Mouse (Mus musculus) gastrocnemius, postnatal 4 days (tissue): Measurements from ENCODE around the gene Duoxa1. TPM values are rescaled to one million over a fixed set of nuclear protein-coding genes. Genes with fewer than 3 reads are reported as not detected.
"Not testable (repeated sequence)": the region's sequence is repeated elsewhere in the genome, so short reads cannot be mapped to it uniquely, and the experiment has no call there.

Source experiments
- DNase-seq, 2 experiments: peaks; one replicate each; pipeline ENCODE4 v3.0.0; 2021 to 2022; ENCODE audit warnings: low spot score in 2 of 2, mixed read lengths in 2 of 2
- long read RNA-seq, 2 experiments: library from polyadenylated mRNA; stranded (forward); transcript quantifications; one replicate each; pipeline ENCODE4 v2.0.0; 2021
- total RNA-seq, 2 experiments: library from RNA; stranded (reverse); gene quantifications; 2 replicates each; pipeline ENCODE4 v1.2.3; 2021

Duoxa1 gene
- total RNA-seq = 1 to 10 TPM; 1.2 TPM
- long read RNA-seq, experiment 1 = 0 reads
- long read RNA-seq, experiment 2 = 0 reads

DNA sequence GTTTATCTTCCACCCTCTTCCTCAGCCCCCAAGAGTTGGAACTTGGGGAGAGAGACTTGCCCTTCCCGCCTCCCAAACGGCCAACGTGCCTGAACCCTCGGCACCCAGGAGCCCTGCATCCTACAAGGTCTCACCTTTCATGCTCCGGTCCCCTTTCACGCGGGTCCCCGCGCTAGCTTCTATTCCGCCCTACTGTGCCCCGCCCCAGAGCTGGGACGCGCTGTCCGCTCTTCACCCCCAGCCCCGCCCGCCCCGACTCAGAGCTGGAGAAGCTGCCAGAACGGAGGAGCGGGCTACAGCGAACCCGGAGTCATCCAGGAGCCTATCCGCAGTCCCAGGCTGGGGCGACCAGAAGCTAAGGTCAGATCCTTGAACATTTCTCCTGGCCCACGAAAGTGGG, at the start of gene Duoxa1:
Duoxa1 (minus strand) TSS at position 195 of the 400 bp plus-strand sequence.
- DNase-seq = no peak

DNA sequence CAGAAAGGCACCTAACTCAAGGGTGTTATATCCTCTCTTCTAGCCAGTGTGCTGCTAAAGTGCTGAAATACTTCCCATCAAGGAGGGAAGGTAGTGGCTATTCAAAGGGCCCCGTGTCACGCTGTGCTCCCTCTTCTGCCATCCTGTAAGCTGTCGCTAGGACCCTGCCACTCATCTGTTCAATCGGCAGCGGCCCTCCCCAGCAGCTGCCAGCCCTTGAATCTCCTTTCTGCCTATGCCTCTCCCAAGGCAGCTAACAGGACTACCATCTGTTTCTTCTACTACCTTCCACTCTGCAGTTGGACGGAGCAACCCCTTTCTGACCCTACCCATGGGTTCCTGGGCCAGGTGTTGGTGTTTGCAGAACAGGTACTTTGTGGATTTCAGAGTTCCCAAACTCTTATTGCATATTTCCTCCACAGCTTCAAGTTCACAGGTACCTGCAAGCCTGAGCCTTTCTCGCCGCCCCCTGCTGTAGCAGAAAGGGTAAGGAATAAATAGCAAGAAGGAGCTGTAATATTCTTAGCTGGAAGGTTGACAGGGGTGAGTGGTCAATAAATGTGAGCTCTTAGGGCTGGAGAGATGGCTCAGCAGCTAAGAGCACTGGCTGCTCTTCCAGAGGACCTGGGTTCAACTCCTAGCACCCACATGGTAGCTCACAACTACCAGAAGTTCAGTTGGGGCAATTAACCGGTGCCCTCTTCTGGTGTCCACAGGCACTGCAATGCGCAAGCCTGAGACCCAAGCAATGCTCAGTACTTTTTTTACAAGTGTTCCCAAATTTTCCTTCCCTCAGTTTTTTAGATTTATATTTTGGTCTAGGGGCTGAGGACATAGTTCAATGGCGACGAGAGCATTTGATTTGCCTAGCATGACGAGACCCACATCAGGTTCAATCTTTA, 49.3 kb upstream of the Duoxa1 start:
- DNase-seq = no peak

GRCm38 (mm10) chr2:122361868-122362621, 48.5 kb upstream of the Duoxa1 start:
- no peak for DNase-seq

DNA sequence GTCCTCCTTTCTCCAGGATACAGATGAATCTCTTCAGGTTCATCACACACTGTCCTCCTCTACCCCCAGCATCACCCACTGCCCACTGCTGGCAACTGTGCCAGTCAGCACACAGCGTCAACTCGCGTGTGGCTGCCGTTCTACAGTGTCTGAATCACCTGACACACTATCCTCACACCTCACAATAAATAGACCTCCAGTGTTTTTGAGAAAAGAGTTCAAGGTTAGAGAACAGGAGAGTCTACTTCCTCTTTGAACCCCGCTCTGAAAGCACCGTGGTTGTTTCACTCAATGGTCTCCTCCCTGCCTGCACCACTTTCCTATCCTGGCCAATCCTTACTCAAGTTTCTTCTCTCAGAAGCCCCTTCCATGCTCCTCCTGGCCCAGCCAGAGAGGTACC, 47.7 kb upstream of the Duoxa1 start:
- no peak for DNase-seq

GRCm38 (mm10) chr2:122360310-122360709, 46.8 kb upstream of the Duoxa1 start:
- DNase-seq = no peak

- DNase-seq = no peak
Measured at GRCm38 (mm10) chr2:122356187-122356586, 42.7 kb upstream of the Duoxa1 start.

DNA sequence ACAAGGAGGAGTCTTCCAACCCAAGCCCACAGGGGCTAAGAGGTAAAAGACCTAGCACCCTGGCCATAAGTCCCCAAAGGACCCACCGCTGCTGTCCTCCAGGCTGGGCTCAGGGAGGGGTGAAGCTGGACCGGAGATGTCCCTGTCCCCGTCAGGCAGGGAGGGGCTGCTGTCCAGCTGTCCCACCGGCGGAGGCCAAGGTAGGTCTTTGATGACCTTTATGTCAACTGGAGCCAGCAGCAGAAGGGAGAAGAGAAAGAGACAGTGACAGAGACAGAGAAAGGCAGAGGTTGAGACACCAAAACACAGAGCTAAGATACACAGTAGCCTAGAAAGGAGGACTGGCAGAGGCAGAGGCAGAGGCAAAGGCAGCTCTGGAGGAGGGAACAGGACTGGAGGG, 41.9 kb upstream of the Duoxa1 start:
- no peak for DNase-seq

- no peak for DNase-seq
Measured at GRCm38 (mm10) chr2:122354191-122354929, 40.8 kb upstream of the Duoxa1 start.

DNA sequence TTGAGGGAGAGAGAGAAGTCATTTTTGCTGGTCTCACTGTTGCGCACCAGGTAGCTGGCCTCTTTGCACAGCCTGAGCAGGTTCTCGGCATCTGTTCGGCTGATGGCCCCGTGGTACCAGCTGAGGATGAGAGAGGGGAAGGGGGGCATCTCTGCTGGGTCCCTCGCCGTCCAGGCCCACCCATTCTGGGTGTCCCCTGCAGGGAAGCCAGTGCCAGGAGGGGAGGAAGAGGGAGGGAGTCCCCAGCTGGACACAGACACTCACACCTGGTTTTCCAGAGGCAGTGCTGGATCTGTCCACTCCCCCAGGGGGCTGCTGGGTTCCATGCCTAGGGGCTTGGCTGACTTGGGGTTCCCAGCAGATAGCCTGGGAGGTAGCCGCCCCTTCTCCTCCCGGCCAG, 40.2 kb upstream of the Duoxa1 start:
- DNase-seq = no peak

DNA sequence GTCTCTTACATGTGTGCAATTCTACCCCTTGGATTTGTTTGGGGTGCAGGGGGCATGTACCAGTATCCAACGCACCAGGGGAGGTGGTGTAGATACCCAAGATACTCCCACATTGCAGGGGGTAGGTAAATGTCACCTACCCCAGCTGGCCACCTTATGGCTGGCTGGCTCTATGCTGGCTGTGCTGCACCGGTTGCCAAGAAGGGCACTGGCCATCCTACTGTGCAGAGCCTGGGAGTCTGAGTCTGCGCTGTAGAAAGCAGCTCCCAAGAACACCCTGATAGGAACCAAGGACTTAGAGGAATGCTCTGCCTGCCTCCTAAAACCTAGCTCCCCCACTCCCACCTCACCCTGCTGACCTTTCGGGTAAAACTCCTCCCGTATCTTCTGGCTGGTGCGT, 39.5 kb upstream of the Duoxa1 start:
- no peak for DNase-seq

DNA sequence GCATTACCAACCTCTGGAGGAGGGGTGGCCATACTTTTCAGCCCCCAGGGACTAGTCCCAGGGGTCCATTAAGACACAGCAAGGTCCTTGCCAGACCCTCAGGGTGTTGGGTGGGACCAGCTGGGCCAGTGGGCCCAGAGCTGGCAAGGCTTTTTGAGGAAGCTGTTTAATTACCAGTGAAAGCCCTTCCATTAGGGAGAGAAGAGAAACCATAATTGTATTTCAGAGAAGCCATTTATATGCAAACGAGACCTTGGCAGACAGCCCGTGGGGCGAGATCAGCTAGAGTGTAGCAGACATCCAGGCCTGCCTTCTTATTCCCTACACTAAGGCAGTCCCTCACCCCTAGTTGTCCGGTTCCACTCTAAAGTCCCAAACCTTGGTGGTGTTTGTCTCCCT, 38.4 kb upstream of the Duoxa1 start:
- DNase-seq = peak in 1 of 2 experiments; percentile 41

DNA sequence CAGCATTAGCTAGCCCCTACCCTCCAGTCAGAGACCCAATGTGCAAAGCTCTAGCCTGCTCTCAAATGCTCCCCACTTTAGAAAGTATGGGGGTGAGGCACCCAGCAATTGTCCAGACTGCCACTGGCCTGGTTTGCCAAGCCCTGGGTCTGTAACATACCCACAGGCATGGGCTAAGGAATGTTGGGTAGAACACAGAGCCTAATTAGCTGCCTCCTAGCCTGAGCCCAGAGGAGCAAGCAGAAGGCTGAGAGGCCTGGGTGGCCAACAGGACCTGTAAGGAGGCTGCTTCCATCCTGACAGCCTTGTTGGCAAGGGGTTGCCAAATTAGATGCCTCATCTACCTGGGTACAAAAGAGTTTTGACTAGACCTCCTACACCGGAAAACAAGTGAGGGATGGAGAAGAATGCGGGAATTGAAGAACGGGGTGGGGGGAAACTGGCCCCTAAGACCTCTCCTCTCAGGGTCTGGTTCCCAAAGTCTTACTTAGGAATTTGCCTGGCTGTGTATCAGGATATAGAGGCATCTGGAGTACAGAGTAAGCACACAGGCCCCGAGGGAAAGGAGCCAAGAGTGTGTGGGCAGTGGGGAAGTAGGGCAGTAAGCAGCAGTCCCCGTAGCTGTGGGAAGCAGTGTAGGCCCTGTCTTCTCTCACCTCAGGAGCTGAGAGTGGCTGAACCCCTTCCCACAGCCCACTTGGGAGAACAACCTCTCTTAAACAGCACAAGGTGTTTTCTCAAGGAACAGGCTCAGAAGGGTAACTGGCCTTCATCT, 37.8 kb upstream of the Duoxa1 start:
- no peak for DNase-seq

DNA sequence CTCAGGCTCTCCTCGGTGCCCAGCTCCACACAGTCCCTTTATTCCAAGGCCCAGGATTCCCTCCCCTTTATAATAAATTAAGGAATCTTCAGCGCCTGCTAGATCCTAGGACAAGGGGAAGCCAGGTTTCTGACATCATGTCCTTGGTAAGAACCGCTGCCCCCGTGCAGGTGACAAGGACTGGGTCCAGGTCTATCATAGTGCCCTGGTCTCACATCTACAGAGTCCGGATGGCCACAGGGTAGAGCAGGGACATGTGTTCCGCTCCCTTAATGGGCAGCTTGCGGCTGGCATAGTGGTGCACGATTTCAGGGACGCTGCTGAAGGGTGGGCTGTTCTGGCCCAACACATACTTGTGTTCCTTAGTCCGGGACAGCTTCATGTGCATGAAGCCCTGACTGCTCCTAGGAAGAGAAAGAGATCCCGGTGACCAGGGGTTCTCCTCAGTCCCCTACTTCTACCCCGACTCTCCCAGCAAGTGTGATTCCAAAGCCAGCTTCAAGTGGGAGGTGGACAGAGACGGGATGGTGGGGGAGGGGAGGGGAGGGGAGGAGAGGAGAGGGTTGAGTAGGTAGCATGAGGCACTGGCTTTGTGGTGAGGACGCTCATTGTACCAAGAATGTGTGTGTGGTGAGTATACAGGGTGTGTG, 35.7 kb upstream of the Duoxa1 start:
- DNase-seq = no peak

- peak; percentile 94 to 96 for DNase-seq
Measured at GRCm38 (mm10) chr2:122348531-122349131, 35.1 kb upstream of the Duoxa1 start.

- no peak for DNase-seq
Measured at GRCm38 (mm10) chr2:122347257-122347656, 33.7 kb upstream of the Duoxa1 start.

DNA sequence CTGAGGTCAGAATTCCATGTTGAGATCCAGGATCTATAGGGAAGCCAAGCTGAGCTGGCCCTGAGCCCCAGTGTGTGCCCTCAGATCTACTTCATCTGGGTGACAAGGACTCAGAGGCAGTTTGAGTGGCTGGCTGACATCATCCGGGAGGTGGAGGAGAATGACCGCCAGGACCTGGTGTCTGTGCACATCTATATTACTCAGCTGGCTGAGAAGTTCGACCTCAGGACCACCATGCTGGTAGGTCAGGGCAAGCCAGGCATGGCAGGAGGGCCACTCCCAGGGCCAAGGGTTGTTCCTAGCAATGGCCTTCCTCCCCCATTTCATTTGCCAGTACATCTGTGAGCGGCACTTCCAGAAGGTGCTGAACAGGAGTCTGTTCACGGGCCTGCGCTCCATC, 32.6 kb upstream of the Duoxa1 start:
- DNase-seq = not testable (repeated sequence)

GRCm38 (mm10) chr2:122345106-122345893, 31.8 kb upstream of the Duoxa1 start:
- no peak for DNase-seq

DNA sequence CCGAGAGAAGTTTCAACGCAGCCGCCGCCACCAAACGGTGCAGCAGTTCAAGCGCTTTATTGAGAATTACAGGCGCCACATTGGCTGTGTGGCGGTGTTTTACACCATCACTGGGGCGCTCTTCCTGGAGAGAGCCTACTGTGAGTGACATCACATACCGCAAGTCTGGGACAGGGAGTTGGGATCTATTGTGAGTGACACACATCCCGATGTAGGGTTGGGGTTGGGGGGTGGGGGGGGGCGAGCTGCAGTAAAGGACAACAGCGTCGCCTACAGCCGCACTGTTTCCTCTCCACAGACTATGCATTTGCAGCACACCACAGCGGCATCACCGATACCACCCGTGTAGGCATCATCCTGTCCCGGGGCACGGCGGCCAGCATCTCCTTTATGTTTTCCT, 23.8 kb upstream of the Duoxa1 start:
- no peak for DNase-seq

DNA sequence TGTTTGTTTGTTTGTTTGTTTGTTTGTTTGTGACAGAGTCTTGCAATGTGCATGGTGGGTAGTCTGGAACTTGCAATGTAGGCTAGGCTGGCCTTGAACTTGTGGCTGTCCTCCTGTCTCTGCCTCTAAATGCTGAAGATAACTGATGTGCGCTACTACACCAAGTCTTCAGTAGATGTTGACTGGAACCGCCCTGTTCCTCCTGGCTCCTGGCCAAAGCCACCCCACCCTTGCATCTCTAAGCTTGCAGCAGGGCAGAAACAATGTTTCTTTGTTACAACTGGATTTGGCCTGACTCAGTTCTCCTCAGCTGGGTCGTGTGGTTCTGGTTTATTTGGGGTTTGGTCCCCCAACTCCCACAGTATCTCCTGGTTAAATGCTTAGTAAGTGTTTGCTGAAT, 20.6 kb upstream of the Duoxa1 start:
- peak in 1 of 2 experiments; percentile 44 for DNase-seq
